14 mouse cellular contexts compared by ENCODE assay signal in genomic region chr9:46206834-46207500, GRCm38 (mm10). TPM values are rescaled to one million over a fixed set of nuclear protein-coding genes. Genes with fewer than 3 reads are reported as not detected.
A peak's percentile ranks its signal among the peaks of the same experiment; 100 is the strongest.
DNase-seq lines count a peak whose midpoint lies in the region; ATAC-seq and TF ChIP-seq lines count a peak whose summit lies in the region.
"Had no signal": no experiment of that assay in that cellular context is flagged by ENCODE, and none has a peak within 500 bp of the region (broad histone marks: within the 10 kb centered on the region; RNA-seq: fewer than 3 reads in every experiment).

No protein-coding gene starts in this region.

- 56% methylated on average over 10 of the region's 10 CpGs for WGBS in lung, adult 2 months
- WGBS in liver, embryonic 12.5 days (ENCODE audit: insufficient replicate concordance), result 22% methylated on average over 10 of the region's 10 CpGs
- WGBS in forebrain, embryonic 15.5 days, result 90% methylated on average over 10 of the region's 10 CpGs

- H3K9ac ChIP-seq in liver, embryonic 12.5 days, result no peak overlapping the region
- no peak overlapping the region for H3K9ac ChIP-seq in forebrain, embryonic 15.5 days (replicated peaks)
- H3K9ac ChIP-seq: forebrain, embryonic 13.5 days; limb, embryonic 15.5 days had no signal

- peaks cover 69% of the 10 kb centered on the region for H3K36me3 ChIP-seq in liver, embryonic 12.5 days
- H3K36me3 ChIP-seq in forebrain, embryonic 15.5 days, result peaks cover 16% of the 10 kb centered on the region

- TF ChIP-seq CTCF in lung, adult 2 months (IDR thresholded peaks at IDR 0.05; ENCODE audit: insufficient read depth, low read length), result no peak

- H3K9me3 ChIP-seq in liver, embryonic 12.5 days (replicated peaks), result no peaks in the 10 kb centered on the region
- H3K9me3 ChIP-seq in forebrain, embryonic 15.5 days, result no peaks in the 10 kb centered on the region
- H3K9me3 ChIP-seq: forebrain, embryonic 13.5 days; hindbrain, embryonic 10.5 days; limb, embryonic 15.5 days had no signal

- H3K4me2 ChIP-seq in liver, embryonic 12.5 days, result no peak overlapping the region; the same call in 1 of the 2 replicates
- no peak overlapping the region for H3K4me2 ChIP-seq in forebrain, embryonic 15.5 days (replicated peaks)
- H3K4me2 ChIP-seq: forebrain, embryonic 13.5 days; limb, embryonic 15.5 days had no signal

- no peak overlapping the region for H3K4me3 ChIP-seq in lung, adult 2 months (replicated peaks; ENCODE audit: extremely low read depth, low read depth, low read length)
- no peak overlapping the region for H3K4me3 ChIP-seq in liver, embryonic 12.5 days
- no peak overlapping the region for H3K4me3 ChIP-seq in forebrain, embryonic 15.5 days
- H3K4me3 ChIP-seq: forebrain, embryonic 13.5 days; hindbrain, embryonic 10.5 days; limb, embryonic 15.5 days had no signal

- no peaks in the 10 kb centered on the region for H3K27me3 ChIP-seq in liver, embryonic 12.5 days (replicated peaks)
- H3K27me3 ChIP-seq in forebrain, embryonic 15.5 days, result no peaks in the 10 kb centered on the region
- H3K27me3 ChIP-seq: forebrain, embryonic 13.5 days; limb, embryonic 15.5 days had no signal

- peak; percentile 77 for ATAC-seq in liver, embryonic 12.5 days
- no peak for ATAC-seq in forebrain, embryonic 15.5 days (replicated peaks)
- ATAC-seq: forebrain, embryonic 13.5 days had no signal

- no peak for TF ChIP-seq POLR2A in lung, adult 2 months (IDR thresholded peaks at IDR 0.05; ENCODE audit: borderline replicate concordance, extremely low read depth, low read depth, low read length)

- no peaks in the 10 kb centered on the region for H3K4me1 ChIP-seq in lung, adult 2 months (ENCODE audit: control insufficient read depth, insufficient read depth, low read length)
- peaks cover 52% of the 10 kb centered on the region for H3K4me1 ChIP-seq in liver, embryonic 12.5 days
- no peaks in the 10 kb centered on the region for H3K4me1 ChIP-seq in forebrain, embryonic 15.5 days
- H3K4me1 ChIP-seq: forebrain, embryonic 13.5 days had no signal

- H3K27ac ChIP-seq in liver, embryonic 12.5 days, result peak overlapping the region; percentile 50
- H3K27ac ChIP-seq in forebrain, embryonic 15.5 days (replicated peaks), result no peak overlapping the region
- H3K27ac ChIP-seq: forebrain, embryonic 13.5 days; hindbrain, embryonic 10.5 days had no signal

- DNase-seq in lung, postnatal 10 days, result peak; percentile 29
- DNase-seq in lung, adult 2 months, result no peak
- peak; percentile 80 to 81 for DNase-seq in kidney, adult 8-10 months
- no peak for DNase-seq in gastrocnemius, adult 18-20 months (ENCODE audit: low spot score)
- no peak for DNase-seq in adrenal gland, adult 8-10 months
- DNase-seq in ovary, postnatal 14 days (ENCODE audit: low spot score), result no peak

RNA-seq across cellular contexts. Expression of gene Apoa1, which starts 21.4 kb away (rescaled TPM):
- 2.0 and 3.2 TPM in 2 replicates for polyA plus RNA-seq in lung, adult 2 months (2012; rRNA removed)
- 1,440 and 1,454 TPM in 2 replicates for polyA plus RNA-seq in liver, embryonic 12.5 days (2016; fragmentation: Nextera tagmentation; extraction: Ambion mirVana)
- 1.7 and 3.5 TPM in 2 replicates for polyA plus RNA-seq in forebrain, embryonic 15.5 days (2015; fragmentation: Nextera tagmentation; extraction: Ambion mirVana)
- 1 to 10 TPM in 1 of 2 experiments, not detected in 1; 3.5 TPM for total RNA-seq in gastrocnemius, adult 18-20 months (2021)
- 1 to 10 TPM in 3 of 4 experiments, not detected in 1; 1.2 to 3.5 (median 1.5) TPM for total RNA-seq in adrenal gland, adult 8-10 months (2022)
- total RNA-seq: granulocyte monocyte progenitor cell, adult 5-6 weeks had no signal

RNA-seq across cellular contexts. Expression of gene Apoc3, which starts 28.5 kb away (rescaled TPM):
- 1.8 and 2.6 TPM in 2 replicates for polyA plus RNA-seq in lung, adult 2 months (2012; rRNA removed)
- polyA plus RNA-seq in liver, embryonic 12.5 days (2016; fragmentation: Nextera tagmentation; extraction: Ambion mirVana), result 2.1 and 2.4 TPM in 2 replicates
- polyA plus RNA-seq in forebrain, embryonic 15.5 days (2015; fragmentation: Nextera tagmentation; extraction: Ambion mirVana), result not detected in 2 replicates
- total RNA-seq in gastrocnemius, adult 18-20 months (2021), result 1 to 10 TPM in 1 of 2 experiments, not detected in 1; 1.8 TPM
- 1 to 10 TPM in 3 of 4 experiments, not detected in 1; 1.5 to 4.7 (median 4.2) TPM for total RNA-seq in adrenal gland, adult 8-10 months (2022)
- total RNA-seq: granulocyte monocyte progenitor cell, adult 5-6 weeks; layer of hippocampus, postnatal 10 days; midbrain, postnatal 0 days had no signal
- polyA plus RNA-seq: forebrain, embryonic 13.5 days; hindbrain, embryonic 10.5 days; limb, embryonic 15.5 days; midbrain, postnatal 0 days had no signal

RNA-seq across cellular contexts. Expression of gene Apoa4, which starts 33.5 kb away (rescaled TPM):
- polyA plus RNA-seq in lung, adult 2 months (2012; rRNA removed), result 0.09 and 0.30 TPM in 2 replicates
- polyA plus RNA-seq in liver, embryonic 12.5 days (2016; fragmentation: Nextera tagmentation; extraction: Ambion mirVana), result not detected in 2 replicates
- polyA plus RNA-seq in forebrain, embryonic 15.5 days (2015; fragmentation: Nextera tagmentation; extraction: Ambion mirVana), result not detected in 2 replicates
- not detected for total RNA-seq in gastrocnemius, adult 18-20 months (2021)
- under 1 TPM in 1 of 4 experiments, not detected in 3; 0.16 TPM for total RNA-seq in adrenal gland, adult 8-10 months (2022)
- total RNA-seq: granulocyte monocyte progenitor cell, adult 5-6 weeks; layer of hippocampus, postnatal 10 days; midbrain, postnatal 0 days had no signal
- polyA plus RNA-seq: hindbrain, embryonic 10.5 days; limb, embryonic 15.5 days; midbrain, postnatal 0 days had no signal

Comparison
In these comparisons a context has a peak if more than half of its experiments do, and no peak if none do; other contexts are left out.
1. DNase-seq: peak in lung, postnatal 10 days (single experiment) and kidney, adult 8-10 months (2 of 2); none in lung, adult 2 months (single experiment), gastrocnemius, adult 18-20 months (single experiment), adrenal gland, adult 8-10 months (single experiment) and ovary, postnatal 14 days (single experiment).
2. RNA of gene Apoa1, which starts 21.4 kb away (polyA plus RNA-seq): 1,440 to 1,454 TPM in liver, embryonic 12.5 days; 2.0 to 3.2 TPM in lung, adult 2 months and 1.7 to 3.5 TPM in forebrain, embryonic 15.5 days; every median in the first group is over 100 times any median in the second.